Mouse (Mus musculus) thymus, postnatal 10 days (tissue): ENCODE results near the gene Proser3.
"Not testable (repeated sequence)": the region's sequence is repeated elsewhere in the genome, so short reads cannot be mapped to it uniquely, and the experiment has no call there.

ENCODE experiments used
- DNase-seq, 2 experiments: peaks; one replicate each; pipeline ENCODE4 v3.0.0; 2021; ENCODE audit warnings: low spot score in 2 of 2

The Proser3 gene

GRCm38 (mm10) chr7:30544327-30544726 is 7.8 kb downstream of the Proser3 start:
- no peak for DNase-seq

- no peak for DNase-seq
These were observed 11.5 kb downstream of the Proser3 start for GRCm38 (mm10) chr7:30540572-30540971.

- peak; percentile 97 for DNase-seq
These were observed 17.2 kb downstream of the Proser3 start, which contains the start of gene Arhgap33 for GRCm38 (mm10) chr7:30534633-30535577. TSS of gene Arhgap33 (minus strand) at chr7:30535060.

- DNase-seq = no peak
These were observed 18.0 kb downstream of the Proser3 start for GRCm38 (mm10) chr7:30533941-30534632.

- no peak for DNase-seq
These were observed 19.2 kb downstream of the Proser3 start for GRCm38 (mm10) chr7:30532931-30533330.

- DNase-seq = no peak
These were observed 20.7 kb downstream of the Proser3 start for GRCm38 (mm10) chr7:30531291-30531815.

- no peak for DNase-seq
These were observed 25.1 kb downstream of the Proser3 start for GRCm38 (mm10) chr7:30526981-30527380.

GRCm38 (mm10) chr7:30526399-30526798 is 25.7 kb downstream of the Proser3 start:
- no peak for DNase-seq

GRCm38 (mm10) chr7:30525954-30526353 is 26.1 kb downstream of the Proser3 start:
- DNase-seq = no peak

GRCm38 (mm10) chr7:30524487-30524886 is 27.6 kb downstream of the Proser3 start:
- DNase-seq = no peak

- no peak for DNase-seq
These were observed 29.2 kb downstream of the Proser3 start for GRCm38 (mm10) chr7:30522871-30523270.

GRCm38 (mm10) chr7:30520856-30521255 is 31.2 kb downstream of the Proser3 start:
- DNase-seq = no peak

GRCm38 (mm10) chr7:30520396-30520795 is 31.7 kb downstream of the Proser3 start:
- no peak for DNase-seq

- DNase-seq = no peak
These were observed 33.8 kb downstream of the Proser3 start for GRCm38 (mm10) chr7:30518325-30518724.

GRCm38 (mm10) chr7:30515003-30515760 is 36.9 kb downstream of the Proser3 start:
- no peak for DNase-seq

- DNase-seq = no peak
These were observed 44.0 kb downstream of the Proser3 start for GRCm38 (mm10) chr7:30508061-30508460.

GRCm38 (mm10) chr7:30501159-30501558 is 50.9 kb downstream of the Proser3 start:
- not testable (repeated sequence) for DNase-seq

- not testable (repeated sequence) for DNase-seq
These were observed 56.5 kb downstream of the Proser3 start for GRCm38 (mm10) chr7:30495506-30496042.

GRCm38 (mm10) chr7:30493401-30493931 is 58.6 kb downstream of the Proser3 start, which contains the start of gene Prodh2:
TSS of gene Prodh2 (plus strand) at chr7:30493622.
- DNase-seq = no peak

- peak; percentile 44 to 84 for DNase-seq
These were observed 59.3 kb downstream of the Proser3 start for GRCm38 (mm10) chr7:30492765-30493164.

GRCm38 (mm10) chr7:30490957-30491307 is 61.2 kb downstream of the Proser3 start:
- no peak for DNase-seq
